Mouse (Mus musculus) gonadal fat pad, adult 2 months (tissue): Measurements from ENCODE around the gene Msh3. TPM values are rescaled to one million over a fixed set of nuclear protein-coding genes. Genes with fewer than 3 reads are reported as not detected.
"Not testable (repeated sequence)": the region's sequence is repeated elsewhere in the genome, so short reads cannot be mapped to it uniquely, and the experiment has no call there.

ENCODE experiments used
- DNase-seq: peaks from one replicate; pipeline ENCODE4 v3.0.0-alpha.2; 2012; ENCODE audit warnings: low read depth
- polyA plus RNA-seq: library from polyadenylated mRNA; depleted of rRNA; stranded (reverse); fragments of >200 nt; gene quantifications from 2 replicates; pipeline ENCODE4 v1.2.3, GENCODE M21; 2012; rRNA removed

The Msh3 gene
- 8.9 and 9.1 TPM in 2 replicates for polyA plus RNA-seq

- DNase-seq: peak; percentile 59
These were observed at the start of gene Msh3, which contains the start of gene Dhfr for GRCm38 (mm10) chr13:92354456-92355271. Gene Msh3 (minus strand): TSS chr13:92355003. Gene Dhfr (plus strand): TSS chr13:92354726.

DNA sequence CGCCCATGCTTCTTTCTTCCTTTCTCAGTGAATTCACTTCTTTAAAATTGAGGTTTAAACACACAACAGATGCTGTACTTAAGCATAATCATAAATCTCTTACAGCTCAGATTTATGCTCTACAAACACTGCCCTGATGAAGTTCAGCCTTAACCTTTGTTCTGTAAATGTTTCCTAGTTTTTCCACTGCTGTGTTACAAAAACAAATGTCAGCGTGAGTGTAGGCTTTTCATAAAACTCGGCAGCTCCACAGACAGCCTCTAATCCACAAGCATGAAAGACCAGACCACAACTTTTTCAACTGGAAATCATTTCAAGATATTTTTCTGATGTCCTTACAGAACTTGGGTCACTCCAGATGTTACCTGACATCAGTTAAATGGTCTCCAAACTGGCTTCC is 48.7 kb upstream of the Msh3 start:
- no peak for DNase-seq

- DNase-seq: no peak
These were observed 47.3 kb upstream of the Msh3 start for GRCm38 (mm10) chr13:92402063-92402462.

DNA sequence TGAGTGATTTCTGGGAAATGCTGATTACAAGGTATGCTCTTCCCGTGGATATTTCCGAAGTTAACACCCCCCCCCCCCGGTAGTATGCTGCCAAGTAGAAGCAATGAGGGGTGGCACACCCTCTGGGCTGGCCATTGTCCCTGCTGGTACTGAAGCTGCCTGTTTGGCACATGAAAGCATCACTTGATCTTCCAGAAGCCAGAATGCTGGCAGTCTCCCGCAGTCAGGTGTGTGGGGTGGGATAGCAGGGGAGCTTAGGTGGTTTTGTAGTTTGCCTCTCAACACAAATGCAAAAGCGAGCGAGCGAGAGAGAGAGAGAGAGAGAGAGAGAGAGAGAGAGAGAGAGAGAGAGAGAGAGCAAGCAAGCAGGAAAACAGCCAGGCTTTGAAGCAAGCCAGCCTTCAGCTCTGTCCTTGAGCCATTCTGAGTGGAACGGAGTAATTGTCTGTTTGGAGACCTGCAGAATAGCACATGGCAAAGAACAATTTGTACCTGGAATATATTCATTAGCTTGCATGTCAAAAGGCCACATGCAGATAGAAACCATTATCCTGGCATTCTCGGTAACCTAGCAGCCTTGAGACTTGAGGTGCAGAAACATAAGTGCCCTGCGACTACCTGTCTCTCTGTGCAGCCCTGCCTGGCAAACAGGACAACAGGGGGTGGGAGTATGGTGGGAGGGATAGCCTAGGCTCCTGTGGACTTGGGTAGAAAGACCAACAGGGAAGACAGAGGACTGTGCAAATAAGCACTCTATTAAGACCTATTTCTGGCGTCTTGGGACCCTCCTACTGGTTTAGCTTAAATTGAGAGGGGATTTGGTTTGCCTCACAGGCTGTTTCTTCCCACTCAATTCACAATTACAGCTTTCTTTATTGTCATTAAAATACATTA is 43.9 kb upstream of the Msh3 start:
- no peak for DNase-seq

DNA sequence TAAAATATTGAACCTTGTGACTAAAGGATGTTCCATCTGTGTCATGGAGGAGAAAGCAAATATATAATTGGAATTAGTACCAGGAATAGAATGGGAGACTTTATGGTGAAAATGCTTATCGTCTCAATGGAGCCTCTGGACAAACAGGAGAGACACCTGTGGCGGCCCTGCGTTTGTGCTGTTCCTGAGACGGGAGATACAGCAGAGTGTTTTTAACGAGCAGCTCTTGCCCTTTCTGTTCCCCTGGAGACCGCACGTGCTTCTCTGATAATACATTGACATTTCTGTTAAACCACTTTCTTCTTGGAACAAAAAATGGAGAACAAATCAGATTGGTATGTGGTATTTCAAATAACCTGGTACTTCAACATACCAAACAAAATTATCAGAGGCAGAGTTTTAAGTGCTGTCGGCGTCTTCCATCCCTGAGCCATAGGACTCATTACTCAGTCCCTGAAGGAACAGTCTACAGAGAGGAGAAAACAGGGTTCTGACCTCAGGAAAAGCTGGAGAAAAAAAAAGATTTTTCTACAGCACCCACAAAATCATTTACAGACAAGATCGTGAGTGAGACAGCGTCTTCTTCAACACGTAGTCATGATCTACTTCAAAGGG is 38.4 kb upstream of the Msh3 start:
- DNase-seq: no peak

GRCm38 (mm10) chr13:92387367-92387766 is 32.6 kb upstream of the Msh3 start:
- no peak for DNase-seq

DNA sequence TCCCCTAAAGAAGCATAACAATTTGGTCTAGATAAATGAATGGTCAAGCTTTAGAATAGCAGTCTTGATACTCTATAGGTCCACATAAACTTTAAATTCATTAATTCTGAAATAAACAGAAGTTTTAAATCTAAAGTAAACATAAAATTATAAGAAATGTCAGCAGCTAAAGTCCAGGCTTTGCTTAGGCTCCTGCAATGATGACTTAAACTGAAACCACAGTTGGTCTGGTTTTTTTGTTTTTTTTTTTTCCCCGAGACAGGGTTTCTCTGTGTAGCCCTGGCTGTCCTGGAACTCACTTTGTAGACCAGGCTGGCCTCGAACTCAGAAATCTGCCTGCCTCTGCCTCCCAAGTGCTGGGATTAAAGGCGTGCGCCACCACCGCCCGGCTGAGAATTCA is 16.7 kb upstream of the Msh3 start:
- not testable (repeated sequence) for DNase-seq

- DNase-seq: no peak
These were observed 16.0 kb upstream of the Msh3 start for GRCm38 (mm10) chr13:92370811-92371210.

DNA sequence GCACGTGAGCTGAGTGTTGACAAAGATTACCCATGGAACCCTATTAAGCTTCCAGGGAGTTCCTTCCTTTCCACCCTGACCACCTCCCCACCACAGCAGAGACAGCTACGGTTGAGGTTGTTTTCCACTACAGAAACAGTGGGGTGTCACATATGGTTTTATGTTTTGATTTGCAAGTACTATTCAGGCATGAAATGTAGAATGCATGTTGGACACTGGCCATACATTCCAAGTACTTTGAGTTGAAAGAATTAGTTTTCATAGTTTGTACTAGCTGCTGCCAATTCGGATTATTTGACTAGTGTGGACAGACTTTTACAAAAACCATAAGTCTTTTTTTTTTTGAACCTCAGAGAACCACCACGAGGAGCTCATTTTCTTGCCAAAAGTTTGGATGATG is 10.5 kb upstream of the Msh3 start:
- no peak for DNase-seq

GRCm38 (mm10) chr13:92361609-92362008 is 6.8 kb upstream of the Msh3 start:
- no peak for DNase-seq

- DNase-seq: no peak
These were observed 2.8 kb upstream of the Msh3 start for GRCm38 (mm10) chr13:92357644-92358043.

- DNase-seq: no peak
These were observed 1.6 kb upstream of the Msh3 start for GRCm38 (mm10) chr13:92356376-92356775.

- no peak for DNase-seq
These were observed 455 bp upstream of the Msh3 start for GRCm38 (mm10) chr13:92355272-92355643.

GRCm38 (mm10) chr13:92353956-92354355 is 847 bp downstream of the Msh3 start:
- no peak for DNase-seq

- DNase-seq: no peak
These were observed 3.7 kb downstream of the Msh3 start for GRCm38 (mm10) chr13:92351100-92351499.

- no peak for DNase-seq
These were observed 8.5 kb downstream of the Msh3 start for GRCm38 (mm10) chr13:92346338-92346737.

GRCm38 (mm10) chr13:92344033-92344432 is 10.8 kb downstream of the Msh3 start:
- DNase-seq: no peak

- no peak for DNase-seq
These were observed 15.0 kb downstream of the Msh3 start for GRCm38 (mm10) chr13:92339787-92340186.

- no peak for DNase-seq
These were observed 16.9 kb downstream of the Msh3 start for GRCm38 (mm10) chr13:92337773-92338462.

GRCm38 (mm10) chr13:92336857-92337256 is 17.9 kb downstream of the Msh3 start:
- no peak for DNase-seq

DNA sequence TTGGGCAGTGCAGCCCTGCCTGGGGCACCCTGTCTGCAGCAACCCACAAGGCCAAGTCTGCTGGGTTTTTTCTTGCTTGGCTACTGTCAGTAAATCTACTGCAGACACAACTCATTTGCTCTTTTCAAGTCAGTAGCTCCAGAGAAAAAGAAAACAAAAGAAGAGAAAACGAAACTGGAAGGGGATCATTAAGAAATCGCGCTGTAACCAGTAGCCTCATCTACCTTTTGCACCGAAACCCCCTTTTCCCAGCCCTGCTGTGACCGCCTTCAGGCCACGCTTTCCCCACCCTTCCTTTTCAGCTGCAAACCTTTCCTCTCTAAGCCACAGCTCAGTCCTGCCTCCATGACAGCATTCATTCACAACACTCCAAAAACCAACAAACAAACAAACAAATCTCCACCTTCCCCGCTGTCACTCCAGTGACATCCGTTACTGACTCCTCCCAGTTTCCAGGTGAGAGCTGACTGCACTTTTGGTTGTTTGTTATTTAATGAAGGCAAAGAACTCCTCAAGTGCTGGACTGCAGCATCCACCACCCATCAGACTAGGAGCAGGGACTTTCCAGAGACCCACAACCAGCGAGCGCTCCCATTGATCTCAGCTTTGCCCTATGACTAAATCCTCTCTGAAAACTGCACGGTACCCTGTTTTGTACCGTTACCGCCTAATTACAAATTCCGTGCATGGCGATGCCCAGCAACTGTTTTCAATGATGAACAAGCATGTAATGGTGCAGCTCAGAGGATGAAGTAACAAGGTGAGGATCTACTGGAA is 22.5 kb downstream of the Msh3 start:
- no peak for DNase-seq
